Mouse (Mus musculus) neural tube, embryonic 11.5 days (tissue): Measurements from ENCODE around the gene Mrps5. TPM values are rescaled to one million over a fixed set of nuclear protein-coding genes. Genes with fewer than 3 reads are reported as not detected.

Experiments used
- ATAC-seq: fragments of 200-750 bp; cut with Nextera tagmentation; 2 replicates; pipeline ENCODE4 v1.8.0; 2017; ENCODE audit warnings: moderate number of reproducible peaks, mild to moderate bottlenecking, moderate TSS enrichment, moderate library complexity; ENCODE audit not compliant: insufficient read depth, low FRiP score, low TSS enrichment
- DNase-seq: peaks from one replicate; pipeline ENCODE4 v3.0.0-alpha.2; 2015; ENCODE audit warnings: low spot score
- H3K27ac ChIP-seq: fragments of 300-500 bp; sonication (generic); 2 replicates; pipeline ENCODE4 v1.5.1; 2014; ENCODE audit warnings: low read depth, mild to moderate bottlenecking, low read length
- H3K27me3 ChIP-seq: fragments of 300-500 bp; sonication (generic); 2 replicates; pipeline ENCODE4 v1.6.1; 2014; ENCODE audit warnings: mild to moderate bottlenecking, low read length, mixed read lengths; ENCODE audit not compliant: control insufficient read depth, insufficient read depth
- H3K36me3 ChIP-seq: fragments of 300-500 bp; sonication (generic); 2 replicates; pipeline ENCODE4 v1.6.1; 2014; ENCODE audit warnings: mild to moderate bottlenecking, low read length, moderate library complexity, mixed read lengths; ENCODE audit not compliant: control insufficient read depth, insufficient read depth
- H3K4me1 ChIP-seq: fragments of 300-500 bp; sonication (generic); 2 replicates; pipeline ENCODE4 v1.6.1; 2014; ENCODE audit warnings: low read length, mixed read lengths; ENCODE audit not compliant: control insufficient read depth, insufficient read depth
- H3K4me2 ChIP-seq: fragments of 300-500 bp; sonication (generic); 2 replicates; pipeline ENCODE4 v1.6.1; 2014; ENCODE audit warnings: low read depth, mild to moderate bottlenecking, moderate library complexity
- H3K4me3 ChIP-seq: fragments of 300-500 bp; sonication (generic); 2 replicates; pipeline ENCODE4 v1.5.1; 2014; ENCODE audit warnings: low read depth, low read length
- H3K9ac ChIP-seq: fragments of 300-500 bp; sonication (generic); 2 replicates; pipeline ENCODE4 v1.6.1; 2014; ENCODE audit warnings: mild to moderate bottlenecking, low read length
- H3K9me3 ChIP-seq: fragments of 300-500 bp; sonication (generic); 2 replicates; pipeline ENCODE4 v1.6.1; 2016; ENCODE audit warnings: low read length; ENCODE audit not compliant: control insufficient read depth
- WGBS: fragments of 180-500 bp; shearing (Covaris S2); extraction: QIAGEN DNeasy Blood & Tissue Kit; methylation state at CpG from one replicate; pipeline ENCODE4 v1.1.7; 2014; 5-methylcytosine and 5-hydroxymethylcytosine counted together
- polyA plus RNA-seq: library from polyadenylated mRNA; unstranded; fragments of >200 nt; fragmentation: Nextera tagmentation; extraction: Ambion mirVana; gene quantifications from 2 replicates; pipeline ENCODE4 v1.2.1, GENCODE M21; 2014

The Mrps5 gene
- polyA plus RNA-seq, 1 experiment from 2014 or later, result 154 TPM

DNA sequence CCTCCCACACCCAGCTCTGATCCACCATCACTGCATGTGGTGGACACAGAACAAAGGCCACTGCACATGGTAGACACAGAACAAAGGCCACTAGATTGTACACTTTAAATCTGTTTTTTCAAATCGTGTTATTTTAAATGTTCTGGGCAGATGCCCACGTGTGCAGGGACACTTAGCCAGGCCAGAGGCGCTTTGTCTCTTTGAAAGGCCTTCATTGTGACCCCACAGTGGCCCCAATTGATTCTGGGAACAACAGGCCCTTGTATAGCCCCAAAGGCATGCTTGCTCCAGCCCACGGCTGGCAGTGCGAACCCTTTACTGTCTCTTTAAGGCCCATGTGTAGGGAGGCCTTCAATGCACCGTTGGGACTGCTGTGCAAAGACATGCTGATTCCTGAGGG, 40.3 kb downstream of the Mrps5 start:
- Histone ChIP-seq H3K27me3 (no peaks in the 10 kb centered on the region), H3K4me1 (no peaks in the 10 kb centered on the region), H3K4me3 (no peak overlapping the region), H3K9me3 (no peaks in the 10 kb centered on the region), H3K4me2 (no peak overlapping the region), H3K27ac (no peak overlapping the region), H3K36me3 (no peaks in the 10 kb centered on the region), H3K9ac (no peak overlapping the region)
- DNase-seq (no peak), ATAC-seq (no peak)
- 46% methylated on average over 6 of the region's 6 CpGs for WGBS

DNA sequence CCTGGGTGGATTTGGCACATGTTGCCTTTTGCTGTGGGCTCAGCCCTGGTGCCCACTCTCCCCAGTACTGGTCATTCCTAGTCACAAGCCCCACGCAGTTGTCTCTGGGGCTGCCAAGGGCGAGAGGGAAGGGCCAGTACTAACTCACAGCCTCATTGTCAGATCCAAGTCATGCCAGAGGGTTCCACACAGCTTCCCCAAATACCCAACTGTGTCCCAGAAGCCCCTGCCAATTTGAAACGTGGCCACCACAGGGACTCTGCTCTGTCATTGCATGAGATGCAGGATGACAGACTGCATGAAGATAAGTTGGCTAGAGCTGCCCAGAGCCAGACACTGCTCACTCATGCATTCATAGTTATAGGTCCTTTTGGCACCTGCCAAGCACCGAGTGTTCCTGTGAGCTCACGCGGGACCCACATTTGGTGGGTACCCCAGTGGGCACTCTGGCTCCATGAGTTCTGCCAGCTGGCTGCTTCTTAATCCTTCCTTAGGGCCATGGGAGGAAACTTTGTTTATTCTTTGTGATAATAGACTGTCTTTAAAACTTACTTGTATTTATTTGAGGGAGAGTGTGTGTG, 41.1 kb downstream of the Mrps5 start:
- Histone ChIP-seq H3K4me3 (no peak overlapping the region), H3K27me3 (no peaks in the 10 kb centered on the region), H3K36me3 (no peaks in the 10 kb centered on the region), H3K4me1 (no peaks in the 10 kb centered on the region), H3K9ac (no peak overlapping the region), H3K4me2 (no peak overlapping the region), H3K27ac (no peak overlapping the region), H3K9me3 (no peaks in the 10 kb centered on the region)
- DNase-seq (no peak), ATAC-seq (no peak)
- WGBS, result 84% methylated on average over 6 of the region's 6 CpGs

DNA sequence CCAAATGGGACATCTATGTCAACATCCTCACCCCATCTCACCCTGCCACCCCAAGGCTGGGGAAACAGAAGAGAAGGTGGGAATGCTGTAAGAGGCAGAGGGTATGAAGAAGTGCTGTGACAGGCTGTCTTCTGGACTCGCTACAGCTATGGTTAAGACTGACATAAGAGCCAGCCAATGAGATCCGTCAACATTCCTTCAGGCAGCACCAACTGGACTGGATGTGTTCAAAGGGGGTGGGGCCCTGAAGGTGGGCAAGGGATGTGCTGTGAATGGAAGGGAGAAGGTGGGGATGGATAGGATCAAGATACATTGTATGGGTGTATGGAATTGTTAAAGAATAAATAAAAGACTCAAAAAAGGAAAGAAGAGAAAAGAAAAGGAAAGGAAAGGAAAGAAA, 45.6 kb downstream of the Mrps5 start:
- Histone ChIP-seq H3K27ac (no peak overlapping the region), H3K9ac (no peak overlapping the region), H3K36me3 (no peaks in the 10 kb centered on the region), H3K4me2 (no peak overlapping the region), H3K9me3 (no peaks in the 10 kb centered on the region), H3K4me1 (no peaks in the 10 kb centered on the region), H3K27me3 (no peaks in the 10 kb centered on the region), H3K4me3 (no peak overlapping the region)
- ATAC-seq, result no peak
- no peak for DNase-seq
- 73% methylated on average over 2 of the region's 2 CpGs for WGBS

DNA sequence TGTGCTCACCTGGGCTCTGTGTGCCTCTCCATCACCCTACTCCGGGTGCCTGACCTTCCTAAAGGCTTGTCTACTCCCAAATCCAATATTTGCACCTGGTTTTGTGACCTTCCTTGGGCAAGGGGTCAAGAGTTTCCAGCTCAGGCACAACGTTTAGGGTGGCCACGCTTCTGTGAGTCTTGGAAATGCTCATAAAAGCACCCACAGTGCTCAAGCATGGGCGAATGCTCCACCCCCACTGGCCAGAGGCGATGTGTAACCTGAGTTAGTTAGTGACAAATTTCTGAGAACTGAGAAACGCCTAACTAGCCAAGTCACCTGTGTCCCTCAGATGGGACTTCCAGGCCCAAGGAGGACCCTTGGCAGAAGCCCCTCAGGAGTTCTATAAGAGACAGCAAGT, 48.6 kb downstream of the Mrps5 start:
- no peak overlapping the region for H3K4me3 ChIP-seq
- DNase-seq (no peak), ATAC-seq (no peak)
- no peaks in the 10 kb centered on the region for H3K36me3 ChIP-seq
- H3K9ac ChIP-seq, result no peak overlapping the region
- no peak overlapping the region for H3K27ac ChIP-seq
- no peaks in the 10 kb centered on the region for H3K27me3 ChIP-seq
- no peaks in the 10 kb centered on the region for H3K9me3 ChIP-seq
- no peaks in the 10 kb centered on the region for H3K4me1 ChIP-seq
- 80% methylated on average over 6 of the region's 6 CpGs for WGBS
- H3K4me2 ChIP-seq, result no peak overlapping the region

- H3K4me3 ChIP-seq, result no peak overlapping the region
- H3K4me1 ChIP-seq, result no peaks in the 10 kb centered on the region
- no peak overlapping the region for H3K9ac ChIP-seq
- H3K27ac ChIP-seq, result no peak overlapping the region
- no peak overlapping the region for H3K4me2 ChIP-seq
- no peaks in the 10 kb centered on the region for H3K27me3 ChIP-seq
- H3K36me3 ChIP-seq, result no peaks in the 10 kb centered on the region
- no peaks in the 10 kb centered on the region for H3K9me3 ChIP-seq
- 90% methylated on average over 9 of the region's 9 CpGs for WGBS
- ATAC-seq (no peak), DNase-seq (no peak)
Observed at GRCm38 (mm10) chr2:127638973-127639372, 52.0 kb downstream of the Mrps5 start.

DNA sequence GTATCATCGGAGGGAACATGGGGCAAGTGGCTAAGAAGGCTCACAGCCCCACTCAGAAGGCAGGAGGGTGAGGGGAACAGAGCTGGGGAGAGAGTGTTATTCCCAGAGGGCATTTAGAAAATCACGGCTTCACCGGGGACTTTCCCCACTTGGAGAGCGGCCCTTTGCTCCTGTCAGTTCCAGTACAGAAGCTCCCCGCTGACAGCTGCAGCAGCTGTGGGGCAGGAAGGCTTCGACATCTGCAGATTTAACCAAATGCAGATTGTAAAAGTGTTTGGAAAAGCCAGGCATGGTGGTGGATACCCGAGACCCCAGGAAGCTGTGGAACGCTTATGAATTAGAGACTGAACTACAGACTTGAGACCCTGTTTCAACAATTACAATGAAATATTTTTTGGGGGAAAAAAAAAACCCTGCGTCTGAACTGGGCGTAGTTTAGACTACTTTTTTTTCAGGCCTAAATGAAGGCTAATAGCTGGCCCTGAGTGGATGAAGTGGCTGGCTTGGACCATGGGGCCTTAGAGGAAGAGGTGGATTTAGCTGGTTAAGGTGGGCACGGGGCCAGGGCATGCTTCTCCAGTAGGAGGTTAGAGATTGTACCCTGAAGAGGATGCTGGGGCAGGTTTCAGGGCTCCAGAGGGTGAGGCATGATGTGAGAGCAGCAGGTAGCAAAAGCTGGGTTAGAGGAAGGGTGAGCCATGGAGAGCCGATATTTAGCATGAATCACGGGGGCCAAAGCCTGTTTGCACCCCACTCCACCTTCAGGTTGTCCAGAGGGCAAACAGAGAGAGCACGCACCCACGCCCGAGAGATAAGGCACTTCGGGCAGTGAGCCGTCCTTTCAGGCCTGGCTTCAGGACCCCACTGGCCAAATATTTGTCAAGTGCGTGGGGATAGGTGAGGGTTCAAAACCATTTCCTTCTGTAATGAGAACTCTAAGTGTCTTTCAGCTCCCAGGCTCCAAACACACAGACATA, 57.0 kb downstream of the Mrps5 start:
- H3K27ac ChIP-seq, result no peak overlapping the region
- no peaks in the 10 kb centered on the region for H3K9me3 ChIP-seq
- no peak for DNase-seq
- H3K4me1 ChIP-seq, result no peaks in the 10 kb centered on the region
- H3K9ac ChIP-seq, result no peak overlapping the region
- WGBS, result 67% methylated on average over 19 of the region's 19 CpGs
- no peak overlapping the region for H3K4me3 ChIP-seq
- H3K4me2 ChIP-seq, result no peak overlapping the region
- no peaks in the 10 kb centered on the region for H3K27me3 ChIP-seq
- no peaks in the 10 kb centered on the region for H3K36me3 ChIP-seq
- no peak for ATAC-seq

DNA sequence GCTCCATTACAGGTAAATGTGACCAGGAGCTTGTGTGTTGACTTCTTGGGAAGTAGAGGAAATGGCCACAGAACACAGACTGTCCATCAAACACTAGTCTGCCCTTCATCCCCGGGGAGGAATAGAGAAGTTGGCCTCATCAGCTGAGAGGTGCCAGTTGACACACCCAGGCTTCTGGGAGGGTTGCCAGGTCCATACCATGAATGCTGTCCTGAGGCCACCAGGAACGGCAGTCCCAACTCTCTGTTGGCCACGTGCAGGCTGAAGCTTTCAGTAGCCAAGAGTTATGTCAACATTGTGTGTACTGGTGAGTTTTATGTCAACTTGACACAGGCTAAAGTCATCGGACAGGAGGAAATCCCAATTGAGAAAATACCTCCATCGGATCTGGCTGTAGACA, 59.9 kb downstream of the Mrps5 start:
- no peak for ATAC-seq
- Histone ChIP-seq H3K4me3 (no peak overlapping the region), H3K4me1 (no peaks in the 10 kb centered on the region), H3K9ac (no peak overlapping the region), H3K4me2 (no peak overlapping the region), H3K27ac (no peak overlapping the region), H3K9me3 (no peaks in the 10 kb centered on the region), H3K36me3 (no peaks in the 10 kb centered on the region), H3K27me3 (no peaks in the 10 kb centered on the region)
- no peak for DNase-seq
- WGBS, result 81% methylated on average over 5 of the region's 5 CpGs

- H3K4me1 ChIP-seq, result no peaks in the 10 kb centered on the region
- no peak overlapping the region for H3K9ac ChIP-seq
- 89% methylated on average over 6 of the region's 6 CpGs for WGBS
- no peaks in the 10 kb centered on the region for H3K36me3 ChIP-seq
- no peak for DNase-seq
- ATAC-seq, result no peak
- no peak overlapping the region for H3K4me3 ChIP-seq
- no peaks in the 10 kb centered on the region for H3K9me3 ChIP-seq
- no peaks in the 10 kb centered on the region for H3K27me3 ChIP-seq
- no peak overlapping the region for H3K27ac ChIP-seq
- H3K4me2 ChIP-seq, result no peak overlapping the region
Observed at GRCm38 (mm10) chr2:127648145-127648544, 61.1 kb downstream of the Mrps5 start.

DNA sequence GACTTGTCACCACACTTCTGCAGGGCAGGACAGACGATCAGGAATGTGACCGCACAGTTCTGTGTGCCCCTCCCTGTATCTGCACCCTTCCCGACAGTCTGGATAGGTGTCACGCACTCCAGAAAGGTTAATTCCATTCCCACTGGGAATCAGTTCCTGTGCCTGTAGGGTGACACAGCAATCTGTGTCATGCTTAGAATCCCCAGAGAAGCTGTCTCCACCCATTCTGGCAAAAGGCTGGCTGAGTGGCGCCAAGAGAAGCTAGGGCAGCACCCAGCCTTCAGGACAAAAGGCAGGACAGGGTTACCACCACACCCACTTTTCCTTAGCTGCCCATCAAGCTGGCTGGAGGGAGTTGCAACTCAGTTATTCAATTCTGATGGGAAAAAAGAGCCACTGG, 62.9 kb downstream of the Mrps5 start:
- peaks cover 7% of the 10 kb centered on the region for H3K27me3 ChIP-seq
- no peak overlapping the region for H3K9ac ChIP-seq
- H3K27ac ChIP-seq, result no peak overlapping the region
- H3K9me3 ChIP-seq, result no peaks in the 10 kb centered on the region
- no peak for ATAC-seq
- H3K4me1 ChIP-seq, result no peaks in the 10 kb centered on the region
- DNase-seq, result no peak
- H3K4me2 ChIP-seq, result no peak overlapping the region
- 82% methylated on average over 5 of the region's 5 CpGs for WGBS
- H3K36me3 ChIP-seq, result no peaks in the 10 kb centered on the region
- H3K4me3 ChIP-seq, result no peak overlapping the region
